Mouse (Mus musculus) heart, adult 2 months (tissue): ENCODE measurements around the gene Olfr303. TPM values are rescaled to one million over a fixed set of nuclear protein-coding genes. Genes with fewer than 3 reads are reported as not detected.
"Not testable (repeated sequence)": the region's sequence is repeated elsewhere in the genome, so short reads cannot be mapped to it uniquely, and the experiment has no call there.

ENCODE experiments used
- DNase-seq, 2 experiments: peaks; one replicate each; pipeline ENCODE4 v3.0.0; 2021
- H3K27ac ChIP-seq: fragments of 200-600 bp; 2 replicates; pipeline ENCODE4 v1.8.1; 2022
- H3K27me3 ChIP-seq: fragments of 200-500 bp; 2 replicates; pipeline ENCODE4 v1.6.1; 2012; ENCODE audit warnings: mild to moderate bottlenecking, low read length, inconsistent platforms, mixed read lengths; ENCODE audit not compliant: control insufficient read depth, insufficient read depth
- H3K36me3 ChIP-seq: fragments of 200-500 bp; 2 replicates; pipeline ENCODE4 v1.6.1; 2012; ENCODE audit warnings: low read length, inconsistent platforms; ENCODE audit not compliant: control insufficient read depth, insufficient read depth
- H3K4me1 ChIP-seq: fragments of 200-500 bp; 2 replicates; pipeline ENCODE4 v1.6.1; 2011; ENCODE audit warnings: low read length; ENCODE audit not compliant: control insufficient read depth, insufficient read depth
- H3K4me3 ChIP-seq: fragments of 200-600 bp; 2 replicates; pipeline ENCODE4 v1.8.1; 2022
- H3K79me2 ChIP-seq: fragments of 200-500 bp; replicated peaks from 2 replicates; pipeline ENCODE4 v1.6.1; 2012; ENCODE audit warnings: mild to moderate bottlenecking, inconsistent platforms, low read length, moderate library complexity, mixed read lengths; ENCODE audit not compliant: control insufficient read depth, insufficient read depth
- H3K9ac ChIP-seq: fragments of 200-500 bp; 2 replicates; pipeline ENCODE4 v1.6.1; 2012; ENCODE audit warnings: low read depth, mild to moderate bottlenecking, control low read depth, inconsistent platforms, low read length, mixed read lengths
- CTCF ChIP-seq: fragments of 200-600 bp; IDR thresholded peaks from 2 replicates; pipeline ENCODE4 v1.8.1; 2022; ENCODE audit warnings: antibody characterized with exemption, mild to moderate bottlenecking, moderate library complexity
- EP300 ChIP-seq: fragments of 200-500 bp; IDR thresholded peaks from 2 replicates; pipeline ENCODE4 v1.6.1; 2011; ENCODE audit warnings: low read depth, low read length, control low read depth; ENCODE audit not compliant: insufficient read depth
- POLR2A ChIP-seq: fragments of 200-500 bp; IDR thresholded peaks from 2 replicates; pipeline ENCODE4 v1.6.1; 2011; ENCODE audit warnings: mild to moderate bottlenecking, low read depth, low read length, control low read depth; ENCODE audit not compliant: insufficient read depth
- WGBS: fragments of 180-500 bp; shearing (Covaris S2); methylation state at CpG from one replicate; pipeline ENCODE4 v1.1.7; 2018; 5-methylcytosine and 5-hydroxymethylcytosine counted together
- intact Hi-C: fragments of 180-260 bp; cut with DNase I; formaldehyde crosslinking; loops from one replicate; pipeline ENCODE4 v1.15.1; 2025
- long read RNA-seq: library from polyadenylated mRNA; stranded (forward); transcript quantifications from one replicate; pipeline ENCODE4 v2.0.0, GENCODE M21; 2021
- polyA plus RNA-seq: library from polyadenylated mRNA; depleted of rRNA; stranded (reverse); fragments of >200 nt; gene quantifications from 2 replicates; pipeline ENCODE4 v1.2.3, GENCODE M21; 2012; rRNA removed
- total RNA-seq, 2 experiments: library from RNA; stranded (reverse); gene quantifications; 2 replicates each; pipeline ENCODE4 v1.2.3; 2021

The Olfr303 gene
- total RNA-seq (not detected), polyA plus RNA-seq (not detected in 2 replicates)
- long read RNA-seq = 0 reads

DNA sequence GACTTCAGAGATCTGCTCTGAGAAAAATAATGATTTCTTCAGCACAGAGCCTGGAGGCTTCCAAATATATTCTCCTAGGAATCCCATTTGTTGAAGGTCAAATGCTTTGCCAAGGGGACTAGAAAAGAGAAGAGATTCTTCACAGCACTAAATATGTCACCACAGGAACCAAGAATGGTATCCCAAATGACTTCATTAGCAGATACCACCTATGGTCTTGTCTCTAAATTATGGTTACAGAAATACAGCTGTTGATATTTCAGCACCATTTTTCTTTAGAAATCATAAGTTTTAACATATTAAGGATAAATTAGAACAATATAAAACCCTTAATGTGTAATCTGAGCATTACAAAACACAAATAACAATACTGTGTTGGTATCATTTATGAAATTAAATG is at the start of gene Olfr303:
Olfr303 (minus strand) TSS at position 101 of the 400 bp plus-strand sequence.
- Histone ChIP-seq H3K4me1 (no peaks in the 10 kb centered on the region), H3K4me3 (no peak within 1 kb of the TSS), H3K27me3 (no peaks in the 10 kb centered on the region), H3K36me3 (no peaks in the 10 kb centered on the region), H3K79me2 (no peaks in the 10 kb centered on the region), H3K9ac (no peak within 1 kb of the TSS), H3K27ac (no peak within 1 kb of the TSS)
- no peak for DNase-seq
- intact Hi-C loops = no loop called here
- no peak for TF ChIP-seq POLR2A
- no peak for TF ChIP-seq EP300
- no peak for TF ChIP-seq CTCF

DNA sequence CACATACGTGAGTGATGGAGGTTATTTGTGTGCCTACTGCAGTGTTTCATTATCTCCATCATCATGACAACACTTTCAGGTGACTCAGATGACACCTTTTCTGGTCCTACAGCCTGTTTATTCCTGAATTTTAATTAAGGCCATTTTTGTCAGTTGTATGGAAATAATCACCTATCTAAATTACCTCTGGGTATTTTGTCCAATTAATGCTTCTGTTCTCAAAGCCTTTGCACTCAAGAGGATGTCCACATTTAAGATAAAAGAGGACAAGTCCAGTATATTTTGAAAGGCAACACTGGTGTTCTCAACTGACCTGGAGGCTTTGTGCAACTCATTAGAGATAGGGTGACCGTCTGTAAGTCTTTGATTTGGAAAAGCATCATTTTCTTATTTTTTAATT is 6.0 kb upstream of the Olfr303 start, which contains the start of gene Olfr301:
Olfr301 (plus strand) TSS at position 301 of the 400 bp plus-strand sequence.
- no peak within 1 kb of the TSS for H3K9ac ChIP-seq
- no peak for TF ChIP-seq POLR2A
- TF ChIP-seq EP300 = no peak
- no peak for TF ChIP-seq CTCF
- intact Hi-C loops = no loop called here

DNA sequence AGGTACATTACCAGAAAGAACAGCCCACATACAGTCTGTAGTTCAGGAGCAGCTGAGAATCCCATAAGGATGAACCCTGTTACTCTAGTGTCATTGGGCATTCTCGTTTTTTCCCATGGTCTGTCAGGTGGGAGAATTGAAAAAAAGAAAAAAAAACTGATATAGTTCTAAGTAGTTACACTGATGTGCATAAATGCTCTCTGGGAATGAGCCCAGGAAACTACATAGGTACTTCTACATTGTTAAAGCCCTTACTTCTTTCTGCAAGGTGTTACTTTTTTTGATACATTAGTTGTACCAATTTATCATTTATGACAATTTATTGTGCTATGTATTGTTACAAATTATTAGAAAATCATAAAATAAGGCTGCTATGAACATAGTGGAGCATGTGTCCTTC is 11.0 kb downstream of the Olfr303 start, which contains the start of gene Olfr304:
Olfr304 (minus strand) TSS at position 101 of the 400 bp plus-strand sequence.
- Histone ChIP-seq H3K79me2 (no peaks in the 10 kb centered on the region), H3K4me3 (no peak within 1 kb of the TSS), H3K4me1 (no peaks in the 10 kb centered on the region), H3K9ac (no peak within 1 kb of the TSS), H3K36me3 (no peaks in the 10 kb centered on the region), H3K27me3 (no peaks in the 10 kb centered on the region), H3K27ac (no peak within 1 kb of the TSS)
- DNase-seq = no peak
- no peak for TF ChIP-seq POLR2A
- no peak for TF ChIP-seq CTCF
- TF ChIP-seq EP300 = no peak
- 41% methylated on average over 1 of the region's 1 CpGs for WGBS
- intact Hi-C loops = no loop called here

More for the DNA sequence above, 6.0 kb upstream of the Olfr303 start, which contains the start of gene Olfr301:
- no peak for DNase-seq
- H3K27ac ChIP-seq = no peak within 1 kb of the TSS
- no peaks in the 10 kb centered on the region for H3K27me3 ChIP-seq
- no peaks in the 10 kb centered on the region for H3K36me3 ChIP-seq
- 71% methylated on average over 2 of the region's 2 CpGs for WGBS
- H3K79me2 ChIP-seq = no peaks in the 10 kb centered on the region
- no peak within 1 kb of the TSS for H3K4me3 ChIP-seq
- H3K4me1 ChIP-seq = no peaks in the 10 kb centered on the region

DNA sequence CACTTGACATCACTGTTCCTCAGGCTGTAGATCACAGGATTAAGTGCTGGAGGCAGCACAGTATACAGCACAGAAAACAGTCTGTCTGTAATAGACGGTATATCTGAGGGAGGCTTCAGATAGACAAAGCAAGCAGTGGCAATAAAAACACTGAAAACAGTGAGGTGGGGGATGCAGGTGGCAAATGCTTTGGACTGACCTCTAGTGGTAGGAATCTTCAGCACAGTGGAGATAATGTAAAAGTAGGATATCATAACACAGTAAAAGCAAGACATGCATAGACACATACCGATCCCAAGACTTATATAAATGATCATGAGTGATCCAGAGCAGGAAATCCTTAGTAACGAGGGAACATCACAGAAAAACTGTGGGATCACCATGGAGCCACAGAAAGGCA is 11.8 kb downstream of the Olfr303 start:
- TF ChIP-seq EP300 (no peak), CTCF (0 out of 2 replicates have a peak, but pooled peaks have one; percentile 5)
- DNase-seq = no peak
- Histone ChIP-seq H3K4me3 (no peak overlapping the region), H3K27me3 (no peaks in the 10 kb centered on the region), H3K36me3 (no peaks in the 10 kb centered on the region), H3K27ac (no peak overlapping the region), H3K4me1 (no peaks in the 10 kb centered on the region), H3K79me2 (no peaks in the 10 kb centered on the region), H3K9ac (no peak overlapping the region)
- intact Hi-C loops = no loop called here
- 50% methylated on average over 3 of the region's 3 CpGs for WGBS

DNA sequence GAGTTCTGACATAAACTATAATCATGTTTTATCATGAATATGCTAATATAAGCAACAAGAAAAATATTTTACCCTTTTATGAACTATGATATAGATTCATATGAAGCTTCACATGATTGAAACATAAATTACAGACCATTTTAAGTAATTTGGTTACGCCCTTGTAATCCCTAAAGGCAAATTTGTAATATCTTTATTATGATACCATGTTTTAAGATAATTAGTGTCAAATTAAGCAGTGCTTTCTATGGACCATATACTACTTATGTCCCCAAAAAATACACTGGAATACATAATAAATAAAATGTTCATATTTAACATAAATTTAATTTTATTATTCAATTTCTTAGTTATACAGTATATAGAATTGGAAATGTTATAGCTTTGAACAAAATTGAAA is 30.8 kb downstream of the Olfr303 start, which contains the start of gene Olfr305:
Olfr305 (minus strand) TSS at position 101 of the 400 bp plus-strand sequence.
- no peaks in the 10 kb centered on the region for H3K4me1 ChIP-seq
- TF ChIP-seq POLR2A = no peak
- TF ChIP-seq EP300 = no peak
- no peak for TF ChIP-seq CTCF
- intact Hi-C loops = no loop called here

DNA sequence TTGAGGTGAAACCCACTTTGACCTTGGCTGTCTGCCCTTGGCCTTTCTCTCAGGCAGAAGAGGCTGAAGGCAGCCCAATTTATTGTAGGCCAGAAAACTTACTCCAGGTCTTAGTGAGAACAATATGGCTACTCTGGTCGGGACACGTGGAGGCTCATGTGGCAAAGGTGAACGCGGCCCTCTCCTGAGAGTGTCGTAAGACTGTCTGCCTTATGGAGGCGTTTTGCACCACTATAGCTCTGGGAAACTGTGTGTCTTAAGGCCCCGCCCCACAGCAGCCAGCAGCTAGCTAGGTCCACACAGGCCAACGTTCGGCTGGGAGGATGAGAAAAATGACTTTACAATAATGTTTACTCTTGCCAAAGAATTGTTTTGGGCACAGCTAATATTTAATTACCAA is 51.3 kb downstream of the Olfr303 start:
- H3K4me1 ChIP-seq, H3K27me3 ChIP-seq, H3K79me2 ChIP-seq, H3K4me3 ChIP-seq, H3K9ac ChIP-seq, intact Hi-C loops, H3K27ac ChIP-seq, H3K36me3 ChIP-seq, DNase-seq: not testable (repeated sequence)
- WGBS = 84% methylated on average over 9 of the region's 9 CpGs

More for the DNA sequence above, 30.8 kb downstream of the Olfr303 start, which contains the start of gene Olfr305:
- Histone ChIP-seq H3K36me3 (no peaks in the 10 kb centered on the region), H3K9ac (no peak within 1 kb of the TSS), H3K27me3 (no peaks in the 10 kb centered on the region), H3K27ac (no peak within 1 kb of the TSS), H3K4me3 (no peak within 1 kb of the TSS), H3K79me2 (no peaks in the 10 kb centered on the region)
- WGBS = 65% methylated on average over 1 of the region's 1 CpGs
- DNase-seq = no peak
